Mouse (Mus musculus) hindbrain, embryonic 15.5 days (tissue): Measurements from ENCODE around the gene Mctp2. TPM values are rescaled to one million over a fixed set of nuclear protein-coding genes. Genes with fewer than 3 reads are reported as not detected.

Experiments used
- ATAC-seq: fragments of 200-750 bp; cut with Nextera tagmentation; 2 replicates; pipeline ENCODE4 v1.8.0; 2017; ENCODE audit warnings: low read depth, moderate number of reproducible peaks, moderate TSS enrichment; ENCODE audit not compliant: low FRiP score
- H3K27ac ChIP-seq: fragments of 300-500 bp; sonication (generic); replicated peaks from 2 replicates; pipeline ENCODE4 v1.5.1; 2015; ENCODE audit warnings: mild to moderate bottlenecking, inconsistent platforms
- H3K27me3 ChIP-seq: fragments of 300-500 bp; sonication (generic); 2 replicates; pipeline ENCODE4 v1.6.1; 2015; ENCODE audit warnings: control low read depth, inconsistent platforms
- H3K36me3 ChIP-seq: fragments of 300-500 bp; sonication (generic); 2 replicates; pipeline ENCODE4 v1.6.1; 2015; ENCODE audit warnings: control low read depth, inconsistent platforms
- H3K4me1 ChIP-seq: fragments of 300-500 bp; sonication (generic); replicated peaks from 2 replicates; pipeline ENCODE4 v1.6.1; 2015; ENCODE audit warnings: control low read depth, inconsistent platforms
- H3K4me2 ChIP-seq: fragments of 300-500 bp; sonication (generic); 2 replicates; pipeline ENCODE4 v1.6.1; 2015; ENCODE audit warnings: moderate library complexity, mild to moderate bottlenecking, inconsistent platforms
- H3K4me3 ChIP-seq: fragments of 300-500 bp; sonication (generic); 2 replicates; pipeline ENCODE4 v1.5.1; 2015; ENCODE audit warnings: mild to moderate bottlenecking, inconsistent platforms
- H3K9ac ChIP-seq: fragments of 300-500 bp; sonication (generic); 2 replicates; pipeline ENCODE4 v1.6.1; 2015; ENCODE audit warnings: inconsistent platforms
- H3K9me3 ChIP-seq: fragments of 300-500 bp; sonication (generic); 2 replicates; pipeline ENCODE4 v1.6.1; 2016; ENCODE audit warnings: control low read depth, inconsistent platforms
- WGBS: fragments of 180-500 bp; shearing (Covaris S2); methylation state at CpG from one replicate; pipeline ENCODE4 v1.1.7; 2015; 5-methylcytosine and 5-hydroxymethylcytosine counted together
- polyA plus RNA-seq: library from polyadenylated mRNA; unstranded; fragments of >200 nt; fragmentation: Nextera tagmentation; extraction: Ambion mirVana; gene quantifications from 2 replicates; pipeline ENCODE4 v1.2.1, GENCODE M21; 2015

The Mctp2 gene
- polyA plus RNA-seq, 1 experiment from 2014 or later, result 0.75 TPM

GRCm38 (mm10) chr7:72051759-72052158 lies 254.6 kb downstream of the Mctp2 start:
- ATAC-seq, result no peak
- Histone ChIP-seq H3K4me1 (no peaks in the 10 kb centered on the region), H3K9ac (no peak overlapping the region), H3K4me2 (no peak overlapping the region), H3K9me3 (no peaks in the 10 kb centered on the region), H3K27me3 (no peaks in the 10 kb centered on the region), H3K27ac (no peak overlapping the region), H3K36me3 (no peaks in the 10 kb centered on the region), H3K4me3 (no peak overlapping the region)
- 68% methylated on average over 2 of the region's 2 CpGs for WGBS

- Histone ChIP-seq H3K36me3 (no peaks in the 10 kb centered on the region), H3K27me3 (no peaks in the 10 kb centered on the region), H3K4me3 (no peak overlapping the region), H3K27ac (no peak overlapping the region), H3K9me3 (no peaks in the 10 kb centered on the region), H3K9ac (no peak overlapping the region), H3K4me1 (no peaks in the 10 kb centered on the region), H3K4me2 (no peak overlapping the region)
- WGBS, result 62% methylated on average over 20 of the region's 20 CpGs
- ATAC-seq, result no peak
Measured at GRCm38 (mm10) chr7:72047588-72048585, 258.5 kb downstream of the Mctp2 start.
